Comparison of ENCODE assay signal across 10 mouse cellular contexts in genomic region chr5:34955630-34956029, GRCm38 (mm10). TPM values are rescaled to one million over a fixed set of nuclear protein-coding genes. Genes with fewer than 3 reads are reported as not detected.
DNase-seq lines count a peak whose midpoint lies in the region; ATAC-seq and TF ChIP-seq lines count a peak whose summit lies in the region.
"Had no signal": no experiment of that assay in that cellular context is flagged by ENCODE, and none has a peak within 500 bp of the region (broad histone marks: within the 10 kb centered on the region; RNA-seq: fewer than 3 reads in every experiment).

No protein-coding gene starts in this region.

- H3K4me3 ChIP-seq in midbrain, postnatal 0 days (ENCODE audit: low read depth, low read length) = no peak overlapping the region
- no peak overlapping the region for H3K4me3 ChIP-seq in midbrain, embryonic 13.5 days (replicated peaks)
- H3K4me3 ChIP-seq: forebrain, embryonic 10.5 days; intestine, embryonic 15.5 days had no signal

- DNase-seq in gastrocnemius, postnatal 14 days = peak; percentile 54
- no peak for DNase-seq in gastrocnemius, postnatal 4 days (ENCODE audit: low spot score in 2 of 2)
- DNase-seq in midbrain, postnatal 0 days (ENCODE audit: low spot score) = peak; percentile 50
- DNase-seq in lung, postnatal 36 days = peak; percentile 67
- no peak for DNase-seq in T-cell, adult 2 months (ENCODE audit: low spot score)
- DNase-seq in cerebellum, adult 9-11 months = no peak

- H3K9me3 ChIP-seq in midbrain, postnatal 0 days (ENCODE audit: low read length) = no peaks in the 10 kb centered on the region
- no peaks in the 10 kb centered on the region for H3K9me3 ChIP-seq in midbrain, embryonic 13.5 days
- H3K9me3 ChIP-seq: intestine, embryonic 15.5 days had no signal

- no peak for TF ChIP-seq CTCF in midbrain, postnatal 0 days (IDR thresholded peaks at IDR 0.05)

- no peaks in the 10 kb centered on the region for H3K27me3 ChIP-seq in midbrain, postnatal 0 days (ENCODE audit: insufficient read depth, low read length)
- H3K27me3 ChIP-seq in midbrain, embryonic 13.5 days = no peaks in the 10 kb centered on the region
- H3K27me3 ChIP-seq: intestine, embryonic 15.5 days had no signal

- no peaks in the 10 kb centered on the region for H3K36me3 ChIP-seq in midbrain, postnatal 0 days (ENCODE audit: insufficient read depth, low read length)
- peaks cover 11% of the 10 kb centered on the region for H3K36me3 ChIP-seq in midbrain, embryonic 13.5 days
- H3K36me3 ChIP-seq: intestine, embryonic 15.5 days had no signal

- H3K27ac ChIP-seq in midbrain, postnatal 0 days (ENCODE audit: low read depth, low read length) = no peak overlapping the region
- H3K27ac ChIP-seq in midbrain, embryonic 13.5 days = no peak overlapping the region
- H3K27ac ChIP-seq: intestine, embryonic 15.5 days had no signal

- ATAC-seq in midbrain, postnatal 0 days (ENCODE audit: low FRiP score) = no peak
- ATAC-seq in midbrain, embryonic 13.5 days = no peak
- peak; percentile 56; the same call in 1 of the 2 replicates for ATAC-seq in erythroid progenitor cell, adult 5-6 weeks (replicated peaks; ENCODE audit: low FRiP score, poor library complexity, severe bottlenecking)
- ATAC-seq: intestine, embryonic 15.5 days had no signal

- H3K4me1 ChIP-seq in midbrain, postnatal 0 days (ENCODE audit: insufficient read depth, low read length) = peaks cover 8% of the 10 kb centered on the region; the same call in 1 of the 2 replicates
- H3K4me1 ChIP-seq in midbrain, embryonic 13.5 days (replicated peaks) = peaks cover 79% of the 10 kb centered on the region

- WGBS in midbrain, postnatal 0 days = 51% methylated on average over 5 of the region's 5 CpGs
- 67% methylated on average over 5 of the region's 5 CpGs for WGBS in midbrain, embryonic 13.5 days

- H3K4me2 ChIP-seq in midbrain, postnatal 0 days (ENCODE audit: low read depth, low read length, poor library complexity, severe bottlenecking) = no peak overlapping the region
- H3K4me2 ChIP-seq in midbrain, embryonic 13.5 days (replicated peaks) = no peak overlapping the region
- H3K4me2 ChIP-seq: intestine, embryonic 15.5 days had no signal

- intact Hi-C loops in gastrocnemius, postnatal 14 days (cut with DNase I; ENCODE audit: low total_unique reads) = no loop called here

- no peak overlapping the region for H3K9ac ChIP-seq in midbrain, postnatal 0 days (replicated peaks; ENCODE audit: low read length, poor library complexity, severe bottlenecking)
- H3K9ac ChIP-seq in midbrain, embryonic 13.5 days (replicated peaks) = no peak overlapping the region
- H3K9ac ChIP-seq: intestine, embryonic 15.5 days had no signal

RNA-seq across cellular contexts. Expression of gene Rgs12, which starts 6.4 kb away (rescaled TPM):
- total RNA-seq in gastrocnemius, postnatal 14 days (2021) = 1 to 10 TPM; 7.1 to 8.6 TPM
- total RNA-seq in gastrocnemius, postnatal 4 days (2021) = 10 to 100 TPM; 34.7 to 35.2 TPM
- 54.8 and 60.8 TPM in 2 replicates for total RNA-seq in midbrain, postnatal 0 days (2014; rRNA removed)
- 29.9 and 30.5 TPM in 2 replicates for polyA plus RNA-seq in midbrain, postnatal 0 days (2015; fragmentation: Nextera tagmentation; extraction: Ambion mirVana)
- polyA plus RNA-seq in midbrain, embryonic 13.5 days (2015; fragmentation: Nextera tagmentation; extraction: Ambion mirVana) = 67.5 and 72.3 TPM in 2 replicates
- 37.3 and 41.4 TPM in 2 replicates for total RNA-seq in erythroid progenitor cell, adult 5-6 weeks (2015; ENCODE audit: low replicate concordance)
- 62.8 and 79.7 TPM in 2 replicates for total RNA-seq in erythroid progenitor cell, adult 5-6 weeks (2017; ENCODE audit: low replicate concordance)

RNA-seq across cellular contexts. Expression of gene Msantd1, which starts 47.8 kb away (rescaled TPM):
- total RNA-seq in gastrocnemius, postnatal 14 days (2021) = under 1 TPM; 0.10 to 0.29 TPM
- 1 to 10 TPM in 1 of 2 experiments, under 1 TPM in 1; 0.93 to 1.5 TPM for total RNA-seq in gastrocnemius, postnatal 4 days (2021)
- 17.0 and 21.0 TPM in 2 replicates for total RNA-seq in midbrain, postnatal 0 days (2014; rRNA removed)
- polyA plus RNA-seq in midbrain, postnatal 0 days (2015; fragmentation: Nextera tagmentation; extraction: Ambion mirVana) = 13.3 and 13.5 TPM in 2 replicates
- 2.3 TPM in 2 replicates for polyA plus RNA-seq in midbrain, embryonic 13.5 days (2015; fragmentation: Nextera tagmentation; extraction: Ambion mirVana)
- total RNA-seq in erythroid progenitor cell, adult 5-6 weeks (2015; ENCODE audit: low replicate concordance) = 0.36 and 0.42 TPM in 2 replicates
- 3.5 TPM in 1 of 2 replicates, not detected in the other for total RNA-seq in erythroid progenitor cell, adult 5-6 weeks (2017; ENCODE audit: low replicate concordance)

Comparison
In these comparisons a context has a peak if more than half of its experiments do, and no peak if none do; other contexts are left out.
1. DNase-seq: peak in gastrocnemius, postnatal 14 days (single experiment), midbrain, postnatal 0 days (single experiment) and lung, postnatal 36 days (single experiment); none in gastrocnemius, postnatal 4 days (0 of 2), T-cell, adult 2 months (single experiment) and cerebellum, adult 9-11 months (single experiment).